Mouse (Mus musculus) G1E (cell line): ENCODE data around the gene Maml3. TPM values are rescaled to one million over a fixed set of nuclear protein-coding genes. Genes with fewer than 3 reads are reported as not detected.

Experiments used
- ATAC-seq: 2 replicates; pipeline ENCODE4 v1.8.0; 2016; ENCODE audit warnings: mild to moderate bottlenecking; ENCODE audit not compliant: insufficient number of reproducible peaks, poor library complexity, low FRiP score, severe bottlenecking; ENCODE audit errors: extremely low read depth
- DNase-seq: peaks from one replicate; pipeline ENCODE4 v3.0.0; 2012; ENCODE audit warnings: low spot score
- H3K27me3 ChIP-seq: 2 replicates; pipeline ENCODE4 v1.6.1; 2012; ENCODE audit warnings: mild to moderate bottlenecking, low read length, inconsistent platforms; ENCODE audit not compliant: insufficient read depth
- H3K36me3 ChIP-seq: replicated peaks from 2 replicates; pipeline ENCODE3; 2012; ENCODE audit warnings: mild to moderate bottlenecking, inconsistent platforms
- H3K4me1 ChIP-seq: 2 replicates; pipeline ENCODE4 v1.6.1; 2012; ENCODE audit warnings: low read depth, low read length, inconsistent platforms, mixed read lengths; ENCODE audit not compliant: insufficient read depth
- H3K4me3 ChIP-seq: 2 replicates; pipeline ENCODE4 v1.5.1; 2012; ENCODE audit warnings: low read depth, mild to moderate bottlenecking, inconsistent platforms, low read length, moderate library complexity, mixed read lengths
- H3K9me3 ChIP-seq: replicated peaks from 2 replicates; pipeline ENCODE4 v1.6.1; 2012; ENCODE audit warnings: inconsistent platforms
- CTCF ChIP-seq: IDR thresholded peaks from 2 replicates; pipeline ENCODE4 v1.5.1; 2012; ENCODE audit warnings: low read depth, low read length, inconsistent platforms, mixed read lengths
- GATA1 ChIP-seq: IDR thresholded peaks from 2 replicates; pipeline ENCODE4 v1.6.1; 2012; ENCODE audit warnings: borderline replicate concordance, low read length, inconsistent platforms, mixed read lengths
- GATA2 ChIP-seq: IDR thresholded peaks from 2 replicates; pipeline ENCODE4 v1.6.1; 2012; ENCODE audit warnings: low read depth, low read length, inconsistent platforms, borderline replicate concordance
- POLR2AphosphoS5 ChIP-seq: IDR thresholded peaks from 2 replicates; pipeline ENCODE4 v1.6.1; 2012; ENCODE audit warnings: low read depth, low read length, inconsistent platforms; ENCODE audit not compliant: insufficient replicate concordance
- TAL1 ChIP-seq: conservative IDR thresholded peaks from 2 replicates; pipeline ENCODE4 v1.6.1; 2012; ENCODE audit warnings: low read depth, low read length, inconsistent platforms, mixed read lengths
- polyA plus RNA-seq: library from polyadenylated mRNA; stranded (reverse); fragments of >175 nt; gene quantifications from 2 replicates; pipeline ENCODE4 v1.2.3, GENCODE M21; 2012
- total RNA-seq, 2 experiments: library from RNA; stranded (forward) in 1 of 2; stranded (reverse) in 1 of 2; fragments of 200-1000 nt in 1 of 2; fragments of >200 nt in 1 of 2; fragmentation: Nextera tagmentation in 1 of 2; gene quantifications; 2 replicates each; pipeline ENCODE4 v1.2.3; 2014 to 2017

The Maml3 gene
- total and polyA plus RNA-seq, 3 experiments = 0.01 to 0.49 TPM; not detected in 1

DNA sequence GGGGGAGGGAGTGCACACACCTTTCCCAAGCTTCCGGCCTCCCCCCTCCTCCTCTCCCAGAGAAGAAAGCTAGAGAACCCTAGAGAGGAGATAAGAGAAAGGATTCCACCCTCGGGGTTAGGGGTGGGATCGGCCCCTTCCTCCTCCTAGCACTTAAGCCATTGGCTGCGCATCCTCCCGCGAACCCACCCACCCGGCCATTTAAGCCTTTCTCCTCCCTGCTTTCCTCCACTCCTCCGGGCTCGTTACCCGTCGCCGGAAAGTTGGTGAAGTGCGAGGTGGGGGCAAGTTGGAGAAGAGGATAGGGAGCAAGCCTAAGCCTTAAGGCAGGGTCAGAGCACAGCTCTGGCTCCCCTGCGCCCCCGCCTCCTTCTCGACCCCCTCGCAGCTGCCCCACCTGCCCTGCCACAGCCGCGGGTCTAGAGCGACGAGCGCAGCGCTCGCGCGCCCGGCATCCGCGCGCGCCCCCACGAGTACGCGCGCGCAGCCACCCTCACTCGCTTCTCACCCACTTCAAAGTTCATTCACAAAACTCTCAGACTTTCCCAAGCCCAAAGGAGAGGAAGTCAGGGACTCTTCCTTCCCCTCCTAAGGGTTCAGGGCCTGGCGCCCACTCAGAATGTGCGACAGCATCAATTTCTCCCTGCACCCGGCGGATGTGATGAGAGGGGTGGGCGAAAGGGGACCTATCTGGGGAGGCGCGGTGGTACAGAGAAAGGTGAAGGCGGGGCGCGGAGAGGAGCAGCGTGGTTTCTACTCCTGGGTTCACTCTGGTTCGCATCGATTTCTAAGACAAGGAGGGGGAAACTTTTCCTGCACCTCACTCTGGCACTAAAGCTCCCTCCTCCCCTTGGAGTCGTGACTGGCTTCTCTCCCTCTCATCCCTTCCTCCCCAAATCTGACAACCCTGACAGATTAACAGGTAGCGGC lies 2.0 kb downstream of the Maml3 start:
- no peak for ATAC-seq
- H3K4me3 ChIP-seq = no peak overlapping the region; the same call in 1 of the 2 replicates
- no peaks in the 10 kb centered on the region for H3K27me3 ChIP-seq
- TF ChIP-seq GATA1 = no peak
- TF ChIP-seq TAL1 = no peak
- TF ChIP-seq POLR2AphosphoS5 = no peak
- TF ChIP-seq CTCF = no peak
- TF ChIP-seq GATA2 = no peak
- no peaks in the 10 kb centered on the region for H3K4me1 ChIP-seq
- no peaks in the 10 kb centered on the region for H3K36me3 ChIP-seq
- peaks cover 36% of the 10 kb centered on the region for H3K9me3 ChIP-seq
- no peak for DNase-seq

DNA sequence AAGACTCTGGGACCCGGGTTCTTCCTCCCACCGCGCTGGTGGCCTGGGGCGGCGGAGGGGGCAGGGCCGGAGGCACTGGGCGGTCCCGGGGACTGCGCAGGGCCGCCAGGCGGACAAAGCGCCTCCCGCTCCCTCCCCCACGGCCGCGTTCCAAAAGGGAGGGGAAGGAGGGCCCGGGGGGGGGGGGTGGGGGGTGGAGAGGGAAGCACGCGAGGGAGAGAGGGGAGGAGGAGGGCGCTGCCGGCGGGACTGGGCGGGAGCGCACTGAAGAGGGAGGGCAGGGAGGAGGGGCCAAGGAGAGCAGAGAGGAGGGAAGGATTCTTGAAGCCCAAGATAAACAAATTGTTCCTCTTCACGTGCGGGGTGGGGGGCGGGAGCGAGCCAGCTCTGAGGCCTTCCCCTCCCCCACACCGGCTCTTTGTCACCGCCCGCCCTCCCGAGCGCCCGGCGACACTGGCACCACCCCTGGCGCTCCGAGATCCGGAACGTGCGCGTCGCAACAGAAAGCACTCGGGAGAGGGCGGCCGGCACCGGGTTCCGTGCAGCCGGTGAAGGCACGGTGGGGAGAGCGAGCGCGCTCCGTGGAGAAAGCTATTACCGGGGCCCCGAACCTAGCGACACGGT lies 2.8 kb downstream of the Maml3 start:
- Histone ChIP-seq H3K4me1 (no peaks in the 10 kb centered on the region), H3K36me3 (no peaks in the 10 kb centered on the region), H3K27me3 (no peaks in the 10 kb centered on the region), H3K9me3 (peaks cover 37% of the 10 kb centered on the region), H3K4me3 (no peak overlapping the region; the same call in 1 of the 2 replicates)
- DNase-seq = no peak
- no peak for ATAC-seq
- no peak for TF ChIP-seq POLR2AphosphoS5
- TF ChIP-seq GATA1 = no peak
- no peak for TF ChIP-seq CTCF
- TF ChIP-seq GATA2 = no peak
- no peak for TF ChIP-seq TAL1

DNA sequence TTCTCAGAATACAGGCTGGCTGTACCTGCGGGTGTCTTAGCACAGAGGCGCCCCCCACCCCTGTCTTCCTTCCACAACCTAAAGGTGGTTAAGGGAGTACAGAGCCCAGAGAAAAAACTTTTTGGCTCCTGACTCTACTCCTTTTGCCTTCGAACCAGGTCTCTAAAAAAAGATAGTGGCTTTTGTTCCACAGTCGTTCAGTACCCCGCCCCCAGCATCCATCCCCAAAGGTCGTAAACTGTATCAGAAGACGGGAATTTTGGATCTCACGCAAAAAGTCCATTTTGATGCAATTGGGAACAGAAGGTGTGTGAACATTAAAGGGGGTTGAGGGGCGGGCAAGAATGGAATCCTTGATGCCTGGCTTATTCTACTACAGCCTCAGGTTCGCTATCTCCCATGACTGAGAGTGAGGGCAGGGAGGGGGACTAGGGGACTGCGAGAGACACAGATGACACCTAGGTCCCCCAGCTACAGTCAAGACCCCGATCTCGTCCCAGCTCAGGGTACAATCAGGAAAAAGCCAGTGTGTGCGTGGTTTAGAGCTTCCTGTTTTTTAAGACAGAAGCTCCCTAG lies 3.4 kb downstream of the Maml3 start:
- no peaks in the 10 kb centered on the region for H3K36me3 ChIP-seq
- TF ChIP-seq POLR2AphosphoS5 (no peak), TAL1 (no peak), GATA1 (no peak), GATA2 (no peak), CTCF (no peak)
- peaks cover 40% of the 10 kb centered on the region for H3K9me3 ChIP-seq
- no peaks in the 10 kb centered on the region for H3K27me3 ChIP-seq
- no peak for DNase-seq
- no peak for ATAC-seq
- H3K4me3 ChIP-seq = no peak overlapping the region
- H3K4me1 ChIP-seq = no peaks in the 10 kb centered on the region

DNA sequence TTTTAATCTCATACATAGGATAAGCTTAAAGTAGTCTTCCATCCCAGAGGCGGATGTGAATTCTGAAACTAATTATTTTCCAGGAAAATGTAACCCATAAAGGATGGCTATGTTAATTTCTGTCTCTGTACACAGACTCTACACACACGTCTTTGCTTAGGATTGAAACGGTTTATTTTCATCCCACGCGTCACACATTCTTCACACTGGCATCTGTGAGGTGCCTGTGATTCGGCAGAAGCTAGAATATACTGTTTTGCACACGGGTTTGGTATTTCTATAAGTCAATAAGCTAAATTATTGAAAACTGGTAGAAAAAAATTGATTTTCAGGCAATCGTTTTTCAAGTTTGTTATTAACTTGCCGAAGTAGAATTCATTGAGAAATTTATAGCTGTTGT lies 4.0 kb downstream of the Maml3 start:
- TF ChIP-seq GATA2 (no peak), GATA1 (no peak), POLR2AphosphoS5 (no peak), CTCF (no peak), TAL1 (no peak)
- no peaks in the 10 kb centered on the region for H3K27me3 ChIP-seq
- DNase-seq (no peak), ATAC-seq (no peak)
- H3K4me3 ChIP-seq = no peak overlapping the region
- H3K9me3 ChIP-seq = peaks cover 44% of the 10 kb centered on the region
- no peaks in the 10 kb centered on the region for H3K36me3 ChIP-seq
- H3K4me1 ChIP-seq = no peaks in the 10 kb centered on the region

DNA sequence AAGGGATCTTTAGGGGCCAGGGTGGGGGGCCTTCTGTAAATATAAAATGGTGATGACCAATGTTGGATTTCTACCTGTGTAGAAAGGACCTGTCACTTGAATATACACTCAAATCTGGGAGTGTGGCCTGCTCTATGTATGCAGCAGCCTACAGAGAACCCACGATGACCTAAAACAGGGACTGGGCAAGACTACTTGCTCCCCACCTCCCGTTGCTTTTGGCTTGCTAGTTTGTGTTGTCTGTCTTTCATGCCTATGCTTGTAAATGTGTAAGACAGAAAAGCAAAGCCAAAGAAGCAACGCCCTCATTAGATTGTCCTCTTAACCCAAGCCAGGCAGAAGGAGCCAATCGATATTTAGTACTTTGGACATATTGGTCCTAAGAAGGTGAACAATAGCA lies 4.6 kb downstream of the Maml3 start:
- Histone ChIP-seq H3K36me3 (no peaks in the 10 kb centered on the region), H3K27me3 (no peaks in the 10 kb centered on the region), H3K9me3 (peaks cover 47% of the 10 kb centered on the region), H3K4me1 (no peaks in the 10 kb centered on the region), H3K4me3 (no peak overlapping the region)
- DNase-seq (no peak), ATAC-seq (no peak)
- TF ChIP-seq GATA2 = no peak
- no peak for TF ChIP-seq GATA1
- TF ChIP-seq POLR2AphosphoS5 = no peak
- TF ChIP-seq TAL1 = no peak

DNA sequence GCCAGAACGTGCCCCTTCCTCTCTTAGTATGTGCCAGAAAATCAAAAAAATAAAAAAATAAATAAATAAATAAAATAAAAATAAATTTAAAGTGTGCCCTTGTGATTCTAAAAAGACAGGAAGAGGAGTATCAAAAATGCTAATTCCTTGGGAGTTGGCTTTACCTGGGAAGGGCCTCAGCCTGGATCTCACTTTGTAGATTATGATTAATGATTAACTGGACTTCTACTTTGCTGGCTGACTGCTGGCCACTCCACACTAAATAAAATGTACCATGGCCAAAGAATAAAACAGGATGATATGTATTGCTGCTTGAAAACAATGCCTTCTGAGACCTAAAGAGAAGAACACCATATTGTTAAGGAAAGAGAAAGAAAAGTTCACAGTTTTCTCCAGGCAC lies 5.6 kb downstream of the Maml3 start:
- Histone ChIP-seq H3K4me1 (no peaks in the 10 kb centered on the region), H3K36me3 (no peaks in the 10 kb centered on the region), H3K4me3 (no peak overlapping the region), H3K9me3 (peaks cover 39% of the 10 kb centered on the region), H3K27me3 (no peaks in the 10 kb centered on the region)
- ATAC-seq (no peak), DNase-seq (no peak)
- no peak for TF ChIP-seq CTCF
- no peak for TF ChIP-seq GATA1
- TF ChIP-seq POLR2AphosphoS5 = no peak
- no peak for TF ChIP-seq TAL1
- no peak for TF ChIP-seq GATA2
